Mouse (Mus musculus): ENCODE data around the gene Pdcd11. TPM values are rescaled to one million over a fixed set of nuclear protein-coding genes. Genes with fewer than 3 reads are reported as not detected.

Gene Pdcd11
- polyA plus RNA-seq, 1 experiment, result 42.4 TPM

DNA sequence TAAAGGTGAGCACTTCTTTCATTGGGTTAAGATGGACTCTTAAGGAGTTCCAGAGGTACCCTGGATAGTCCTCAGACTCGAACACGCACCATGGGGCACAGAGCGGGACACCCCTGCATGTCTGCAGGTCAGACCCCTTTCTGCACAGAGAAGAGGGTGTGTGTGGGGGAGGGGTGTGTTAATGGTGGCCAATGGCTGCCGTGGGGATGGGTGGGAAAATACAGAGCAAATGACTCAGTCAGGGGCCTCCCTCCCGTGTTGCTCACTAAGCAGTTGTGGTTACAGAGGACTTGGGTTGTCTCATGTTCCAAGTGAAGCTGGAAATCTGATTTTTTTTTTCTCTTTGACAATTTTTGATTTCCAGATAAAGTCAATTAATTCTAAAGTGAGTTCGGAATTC, 51.9 kb downstream of the Pdcd11 start:
- no peak overlapping the region for H3K9ac ChIP-seq (ENCODE audit: low read depth, poor library complexity, severe bottlenecking)
- peaks cover 8% of the 10 kb centered on the region for H3K4me1 ChIP-seq (ENCODE audit: control insufficient read depth, insufficient read depth, low read length)
- H3K4me3 ChIP-seq (ENCODE audit: low read depth, low read length), result no peak overlapping the region
- no peaks in the 10 kb centered on the region for H3K9me3 ChIP-seq (replicated peaks; ENCODE audit: control insufficient read depth, insufficient read depth, low read length, poor library complexity, severe bottlenecking)
- H3K36me3 ChIP-seq (ENCODE audit: control insufficient read depth, insufficient read depth, low read length, poor library complexity, severe bottlenecking), result no peaks in the 10 kb centered on the region
- no peaks in the 10 kb centered on the region for H3K27me3 ChIP-seq (ENCODE audit: control insufficient read depth, insufficient read depth, low read length, poor library complexity, severe bottlenecking)
- no peak overlapping the region for H3K27ac ChIP-seq (ENCODE audit: insufficient read depth, low read length)
- TF ChIP-seq CTCF (IDR thresholded peaks at IDR 0.05; ENCODE audit: low read depth, low read length), result no peak
- no peak for TF ChIP-seq POLR2A (IDR thresholded peaks at IDR 0.05; ENCODE audit: insufficient read depth, low read length)
- no peak for TF ChIP-seq EP300 (IDR thresholded peaks at IDR 0.05; ENCODE audit: insufficient read depth, low read depth, low read length)

DNA sequence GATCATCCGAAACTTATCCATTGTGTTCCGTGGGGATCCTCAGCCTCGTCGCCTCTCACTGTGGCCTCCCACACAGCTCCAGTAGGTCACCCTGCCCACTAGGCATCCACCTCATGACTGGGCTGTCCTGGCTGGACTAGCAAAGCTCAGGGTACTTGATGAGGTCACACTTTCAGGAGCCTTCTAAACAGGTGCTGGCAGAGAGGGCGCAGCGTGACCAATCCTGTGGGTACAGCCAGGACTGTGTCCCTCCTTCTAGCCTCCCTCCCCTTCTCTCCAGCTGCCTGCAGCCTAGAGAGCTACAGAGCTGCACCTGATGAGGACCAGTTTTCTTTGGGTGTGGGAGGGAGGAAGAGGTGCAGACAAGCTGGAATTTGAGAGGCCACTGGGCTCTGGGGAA, 53.6 kb downstream of the Pdcd11 start, which contains the start of gene Calhm1:
Gene Calhm1, minus strand, starts transcription at position 101 of the 400 bp plus-strand sequence.
- H3K27me3 ChIP-seq (ENCODE audit: control insufficient read depth, insufficient read depth, low read length, poor library complexity, severe bottlenecking), result no peaks in the 10 kb centered on the region
- TF ChIP-seq EP300 (IDR thresholded peaks at IDR 0.05; ENCODE audit: insufficient read depth, low read depth, low read length), result no peak
- TF ChIP-seq POLR2A (IDR thresholded peaks at IDR 0.05; ENCODE audit: insufficient read depth, low read length), result no peak
- no peak for TF ChIP-seq CTCF (IDR thresholded peaks at IDR 0.05; ENCODE audit: low read depth, low read length)
- H3K4me3 ChIP-seq (ENCODE audit: low read depth, low read length), result no peak within 1 kb of the TSS
- H3K9me3 ChIP-seq (replicated peaks; ENCODE audit: control insufficient read depth, insufficient read depth, low read length, poor library complexity, severe bottlenecking), result no peaks in the 10 kb centered on the region
- H3K9ac ChIP-seq (ENCODE audit: low read depth, poor library complexity, severe bottlenecking), result no peak within 1 kb of the TSS
- H3K36me3 ChIP-seq (ENCODE audit: control insufficient read depth, insufficient read depth, low read length, poor library complexity, severe bottlenecking), result no peaks in the 10 kb centered on the region
- no peak within 1 kb of the TSS for H3K27ac ChIP-seq (ENCODE audit: insufficient read depth, low read length)
- peaks cover 4% of the 10 kb centered on the region for H3K4me1 ChIP-seq (ENCODE audit: control insufficient read depth, insufficient read depth, low read length)

DNA sequence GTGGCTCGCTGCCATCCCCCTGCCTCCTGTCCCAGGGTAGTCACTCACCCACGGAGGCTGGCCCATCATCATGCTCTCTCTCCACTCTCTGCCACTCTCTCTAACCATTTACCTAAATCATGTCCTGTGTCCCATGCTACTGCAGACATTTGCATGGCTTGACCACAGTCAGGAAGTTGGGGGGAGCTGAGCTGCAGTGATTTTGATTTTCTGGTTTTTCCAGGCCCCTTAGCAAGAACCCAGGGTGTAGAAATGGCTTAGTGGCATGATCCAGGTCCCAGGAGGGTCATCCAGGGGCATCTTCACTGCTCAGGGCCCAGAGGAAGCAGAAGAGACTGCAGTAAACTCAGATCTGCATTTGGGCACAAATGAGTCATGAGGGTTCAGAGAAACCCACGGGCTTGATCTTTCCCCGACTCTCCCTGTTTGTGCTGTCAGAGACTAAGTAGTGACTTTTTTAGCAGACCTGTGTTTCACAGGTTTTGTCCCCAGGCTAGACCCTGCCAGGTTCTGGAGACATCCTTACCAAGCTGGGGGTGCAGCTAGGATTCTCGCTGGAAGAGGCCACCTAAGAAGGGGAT, 57.8 kb downstream of the Pdcd11 start:
- Histone ChIP-seq H3K27ac (ENCODE audit: insufficient read depth, low read length) (no peak overlapping the region), H3K9me3 (replicated peaks; ENCODE audit: control insufficient read depth, insufficient read depth, low read length, poor library complexity, severe bottlenecking) (no peaks in the 10 kb centered on the region), H3K9ac (ENCODE audit: low read depth, poor library complexity, severe bottlenecking) (no peak overlapping the region), H3K4me1 (ENCODE audit: control insufficient read depth, insufficient read depth, low read length) (peaks cover 2% of the 10 kb centered on the region), H3K36me3 (ENCODE audit: control insufficient read depth, insufficient read depth, low read length, poor library complexity, severe bottlenecking) (no peaks in the 10 kb centered on the region), H3K27me3 (ENCODE audit: control insufficient read depth, insufficient read depth, low read length, poor library complexity, severe bottlenecking) (no peaks in the 10 kb centered on the region), H3K4me3 (ENCODE audit: low read depth, low read length) (no peak overlapping the region)
- TF ChIP-seq CTCF (IDR thresholded peaks at IDR 0.05; ENCODE audit: low read depth, low read length) (no peak), POLR2A (IDR thresholded peaks at IDR 0.05; ENCODE audit: insufficient read depth, low read length) (no peak), EP300 (IDR thresholded peaks at IDR 0.05; ENCODE audit: insufficient read depth, low read depth, low read length) (no peak)

DNA sequence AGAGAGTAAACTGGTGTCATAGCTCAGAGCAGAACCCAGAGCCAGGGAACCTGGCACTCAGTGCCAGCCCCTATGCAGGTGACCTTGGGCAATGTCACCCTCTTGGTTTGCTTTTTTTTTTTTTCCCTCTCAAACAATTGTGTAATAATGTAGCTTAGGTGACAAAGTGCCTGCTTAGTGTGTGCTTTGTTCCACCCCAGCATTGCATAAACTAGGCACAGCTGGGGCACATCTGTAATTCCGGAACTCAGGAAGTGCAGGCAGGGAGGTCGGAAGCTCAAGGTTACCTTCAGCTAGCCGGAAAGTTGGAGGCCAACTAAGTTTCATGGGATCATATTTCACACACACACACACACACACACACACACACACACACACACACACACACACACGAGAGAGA, 59.3 kb downstream of the Pdcd11 start:
- Histone ChIP-seq H3K9ac (ENCODE audit: low read depth, poor library complexity, severe bottlenecking) (no peak overlapping the region), H3K36me3 (ENCODE audit: control insufficient read depth, insufficient read depth, low read length, poor library complexity, severe bottlenecking) (no peaks in the 10 kb centered on the region), H3K4me1 (ENCODE audit: control insufficient read depth, insufficient read depth, low read length) (peaks cover 2% of the 10 kb centered on the region), H3K27ac (ENCODE audit: insufficient read depth, low read length) (no peak overlapping the region), H3K9me3 (replicated peaks; ENCODE audit: control insufficient read depth, insufficient read depth, low read length, poor library complexity, severe bottlenecking) (no peaks in the 10 kb centered on the region), H3K27me3 (ENCODE audit: control insufficient read depth, insufficient read depth, low read length, poor library complexity, severe bottlenecking) (no peaks in the 10 kb centered on the region), H3K4me3 (ENCODE audit: low read depth, low read length) (no peak overlapping the region)
- peak; percentile 84 for TF ChIP-seq EP300 (IDR thresholded peaks at IDR 0.05; ENCODE audit: insufficient read depth, low read depth, low read length)
- no peak for TF ChIP-seq POLR2A (IDR thresholded peaks at IDR 0.05; ENCODE audit: insufficient read depth, low read length)

DNA sequence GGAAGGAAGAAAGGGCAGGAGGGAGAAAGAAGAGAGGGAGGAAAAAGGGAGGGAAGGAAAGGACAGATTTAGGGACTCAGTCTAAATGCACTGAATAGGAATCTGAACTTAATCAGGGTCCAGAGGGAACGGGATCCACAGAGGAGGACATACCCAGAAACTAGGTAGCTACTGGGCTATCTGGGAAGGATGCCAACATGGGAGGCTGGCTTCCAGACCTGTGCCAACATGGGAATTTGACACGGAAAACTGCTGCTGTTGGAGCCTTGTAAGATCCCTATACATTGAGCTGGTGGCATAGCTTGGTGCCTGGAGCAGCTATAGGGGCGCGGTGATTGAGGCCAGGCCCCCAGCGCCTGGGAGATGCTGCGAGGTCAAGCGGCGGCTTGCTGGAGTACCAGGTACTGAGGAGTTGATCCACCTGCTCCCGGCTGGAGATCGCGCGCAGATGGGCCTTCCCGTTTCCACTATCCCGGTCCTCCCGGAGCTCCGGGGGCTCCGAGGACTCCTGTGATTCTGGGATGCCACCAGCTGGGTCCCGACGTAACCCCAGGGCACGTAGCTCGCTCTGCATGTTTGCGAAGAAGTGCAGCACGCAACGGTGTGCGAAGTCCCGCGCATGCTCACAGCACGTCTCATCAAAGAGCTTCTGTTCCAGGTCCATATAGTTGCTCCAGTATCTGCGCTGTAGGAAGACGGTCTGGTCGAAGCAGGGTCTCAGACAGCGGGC, 60.9 kb downstream of the Pdcd11 start:
- no peak for TF ChIP-seq POLR2A (IDR thresholded peaks at IDR 0.05; ENCODE audit: insufficient read depth, low read length)
- no peak for TF ChIP-seq EP300 (IDR thresholded peaks at IDR 0.05; ENCODE audit: insufficient read depth, low read depth, low read length)
- no peak for TF ChIP-seq CTCF (IDR thresholded peaks at IDR 0.05; ENCODE audit: low read depth, low read length)
- Histone ChIP-seq H3K27me3 (ENCODE audit: control insufficient read depth, insufficient read depth, low read length, poor library complexity, severe bottlenecking) (no peaks in the 10 kb centered on the region), H3K9ac (ENCODE audit: low read depth, poor library complexity, severe bottlenecking) (no peak overlapping the region), H3K27ac (ENCODE audit: insufficient read depth, low read length) (no peak overlapping the region), H3K4me1 (ENCODE audit: control insufficient read depth, insufficient read depth, low read length) (peaks cover 2% of the 10 kb centered on the region), H3K4me3 (ENCODE audit: low read depth, low read length) (no peak overlapping the region), H3K36me3 (ENCODE audit: control insufficient read depth, insufficient read depth, low read length, poor library complexity, severe bottlenecking) (no peaks in the 10 kb centered on the region), H3K9me3 (replicated peaks; ENCODE audit: control insufficient read depth, insufficient read depth, low read length, poor library complexity, severe bottlenecking) (no peaks in the 10 kb centered on the region)

DNA sequence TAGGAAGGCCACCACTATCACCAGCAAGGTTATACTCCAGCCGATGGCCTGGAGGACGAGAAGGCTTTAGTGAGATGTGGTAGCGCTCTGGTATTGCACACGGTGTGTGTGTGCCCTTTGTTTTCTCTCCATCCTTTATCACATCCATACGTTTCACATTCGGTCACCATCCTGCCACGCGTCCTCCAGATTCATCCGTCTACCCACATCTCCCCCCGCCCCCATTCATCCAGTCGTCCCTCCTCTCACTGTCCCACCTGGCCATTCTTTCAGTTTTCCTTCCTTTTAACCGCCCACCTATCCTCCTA, 61.4 kb downstream of the Pdcd11 start:
- Histone ChIP-seq H3K4me3 (ENCODE audit: low read depth, low read length) (no peak overlapping the region), H3K36me3 (ENCODE audit: control insufficient read depth, insufficient read depth, low read length, poor library complexity, severe bottlenecking) (no peaks in the 10 kb centered on the region), H3K9ac (ENCODE audit: low read depth, poor library complexity, severe bottlenecking) (no peak overlapping the region), H3K27me3 (ENCODE audit: control insufficient read depth, insufficient read depth, low read length, poor library complexity, severe bottlenecking) (no peaks in the 10 kb centered on the region), H3K27ac (ENCODE audit: insufficient read depth, low read length) (no peak overlapping the region), H3K9me3 (replicated peaks; ENCODE audit: control insufficient read depth, insufficient read depth, low read length, poor library complexity, severe bottlenecking) (no peaks in the 10 kb centered on the region), H3K4me1 (ENCODE audit: control insufficient read depth, insufficient read depth, low read length) (peaks cover 2% of the 10 kb centered on the region)
- no peak for TF ChIP-seq EP300 (IDR thresholded peaks at IDR 0.05; ENCODE audit: insufficient read depth, low read depth, low read length)
- TF ChIP-seq POLR2A (IDR thresholded peaks at IDR 0.05; ENCODE audit: insufficient read depth, low read length), result no peak
- no peak for TF ChIP-seq CTCF (IDR thresholded peaks at IDR 0.05; ENCODE audit: low read depth, low read length)

Data from ES-Bruce4 (cell line).